Mouse (Mus musculus): ENCODE measurements at regions not wholly inside any gene's neighbourhood (a gene's known extent, or its start where the extent isn't known, plus 50 kb on each side); places are given as distances from the start of the nearest gene placed in this dataset.

DNA sequence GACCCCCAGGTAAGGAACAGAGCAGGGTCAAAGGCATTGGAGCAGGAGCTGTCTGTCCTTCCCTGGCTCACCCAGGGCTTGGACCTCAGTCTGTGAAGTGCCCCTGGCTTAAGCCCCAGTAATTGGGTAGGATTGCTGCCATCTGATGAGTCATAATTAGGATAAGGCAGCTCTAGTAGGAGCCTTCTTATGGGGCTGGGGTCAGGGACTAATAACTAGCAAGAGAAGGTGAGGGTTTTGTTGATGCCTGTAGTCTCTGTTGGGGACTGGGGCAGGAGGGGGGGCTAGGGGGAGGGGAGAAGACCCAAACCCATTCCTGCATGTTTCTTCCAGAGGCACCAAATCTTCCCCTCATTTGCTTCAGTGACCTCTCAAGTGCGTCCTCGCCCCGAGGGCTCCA, 172.4 kb upstream of the Mki67 start:
- DNase-seq (ENCODE audit: low read depth) = no peak

DNA sequence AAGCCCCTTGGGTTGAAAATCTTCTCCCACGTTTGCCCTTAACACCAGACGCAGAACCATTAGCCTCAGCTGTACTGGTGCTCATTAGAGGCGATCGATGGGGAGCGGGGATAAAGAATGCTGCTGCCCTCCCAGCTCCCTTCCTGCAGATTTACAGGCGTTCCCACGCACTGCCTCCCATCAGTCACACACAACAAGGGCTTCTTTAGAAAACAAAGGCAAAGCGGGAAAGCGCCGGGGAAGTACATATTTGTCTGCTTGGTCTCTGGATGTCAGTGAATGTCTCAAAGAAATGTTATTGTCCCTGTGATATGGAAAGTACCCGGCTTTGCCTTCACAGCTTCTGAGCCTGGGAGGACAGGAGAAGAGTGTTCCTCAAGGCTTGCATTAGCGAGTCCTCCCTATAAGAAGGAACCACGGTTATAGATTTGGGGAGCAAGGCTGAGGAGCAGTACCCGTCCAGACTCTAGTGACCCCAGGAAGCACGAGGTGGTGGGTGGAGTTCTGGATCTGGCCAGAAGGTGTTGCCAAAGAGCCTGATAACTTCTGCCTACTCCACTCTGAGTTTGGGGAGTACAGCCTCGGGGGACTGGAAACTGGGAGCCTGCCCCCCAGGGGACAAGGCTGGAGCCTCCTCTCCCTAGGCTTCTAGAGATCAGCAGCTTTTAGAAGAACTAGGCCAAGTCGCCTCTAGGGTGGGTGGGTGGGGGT, 173.0 kb upstream of the Mki67 start:
- DNase-seq (ENCODE audit: low read depth) = no peak

DNA sequence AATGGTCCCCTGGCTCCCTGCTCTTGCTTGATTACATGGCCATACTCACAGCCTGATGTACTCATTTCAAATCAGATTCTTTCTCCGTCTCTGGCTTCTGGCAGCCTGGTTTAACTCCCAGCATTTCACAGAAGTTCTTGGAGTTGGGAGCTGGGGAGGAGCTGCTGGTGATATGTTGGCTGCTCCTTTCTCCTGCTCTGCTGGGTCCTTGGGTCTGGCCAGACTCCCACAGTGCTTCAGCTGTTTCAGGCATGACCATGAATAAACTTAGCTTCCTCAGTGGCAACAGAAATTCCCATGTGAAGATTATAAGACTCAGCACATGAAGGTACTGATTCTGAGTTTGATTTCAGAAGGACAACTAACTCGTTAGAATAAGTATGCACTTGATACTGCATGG, 182.7 kb upstream of the Mki67 start:
- no peak for DNase-seq (ENCODE audit: low read depth)

DNA sequence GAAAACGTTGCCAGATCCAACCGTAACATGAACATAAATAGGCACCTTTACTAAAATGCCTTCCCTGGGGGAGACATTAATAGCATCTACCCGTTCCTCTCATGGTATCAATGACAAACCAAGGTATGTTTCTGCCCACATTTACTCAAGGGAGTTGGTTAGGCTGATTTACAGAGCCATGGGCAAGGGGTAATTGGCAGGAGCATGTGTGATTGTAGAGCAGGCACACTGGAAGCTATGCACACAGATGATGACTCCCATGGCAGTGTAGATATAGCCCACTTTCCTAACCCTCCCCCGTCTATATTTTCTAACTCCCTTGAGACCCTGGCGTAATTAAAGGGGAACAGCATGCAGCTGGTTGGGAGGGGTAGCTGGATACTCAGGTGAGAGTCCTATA, 183.6 kb upstream of the Mki67 start:
- DNase-seq (ENCODE audit: low read depth) = no peak

DNA sequence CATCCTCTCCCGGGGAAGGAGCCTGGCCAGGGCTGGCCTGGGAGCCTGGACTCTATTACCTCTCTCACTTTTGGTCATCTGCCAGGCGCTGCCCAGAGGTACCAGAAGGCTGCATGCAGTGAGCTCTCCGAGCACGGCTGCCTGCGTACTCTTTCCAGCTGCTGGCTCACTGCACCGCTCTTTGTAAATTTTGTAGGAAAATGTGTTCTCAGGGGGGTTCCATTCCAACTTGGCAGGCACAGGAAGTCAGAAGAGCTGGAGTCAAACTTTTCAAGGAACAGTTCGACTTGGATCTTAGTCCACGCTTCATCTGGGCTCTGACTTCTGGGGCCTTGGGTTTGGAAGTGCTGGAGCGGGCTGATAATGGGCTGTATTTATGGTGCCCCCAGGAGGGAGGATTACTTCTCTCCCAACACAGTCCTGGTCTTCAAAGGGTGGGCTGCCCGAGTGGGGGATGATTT, 184.7 kb upstream of the Mki67 start:
- no peak for DNase-seq (ENCODE audit: low read depth)

DNA sequence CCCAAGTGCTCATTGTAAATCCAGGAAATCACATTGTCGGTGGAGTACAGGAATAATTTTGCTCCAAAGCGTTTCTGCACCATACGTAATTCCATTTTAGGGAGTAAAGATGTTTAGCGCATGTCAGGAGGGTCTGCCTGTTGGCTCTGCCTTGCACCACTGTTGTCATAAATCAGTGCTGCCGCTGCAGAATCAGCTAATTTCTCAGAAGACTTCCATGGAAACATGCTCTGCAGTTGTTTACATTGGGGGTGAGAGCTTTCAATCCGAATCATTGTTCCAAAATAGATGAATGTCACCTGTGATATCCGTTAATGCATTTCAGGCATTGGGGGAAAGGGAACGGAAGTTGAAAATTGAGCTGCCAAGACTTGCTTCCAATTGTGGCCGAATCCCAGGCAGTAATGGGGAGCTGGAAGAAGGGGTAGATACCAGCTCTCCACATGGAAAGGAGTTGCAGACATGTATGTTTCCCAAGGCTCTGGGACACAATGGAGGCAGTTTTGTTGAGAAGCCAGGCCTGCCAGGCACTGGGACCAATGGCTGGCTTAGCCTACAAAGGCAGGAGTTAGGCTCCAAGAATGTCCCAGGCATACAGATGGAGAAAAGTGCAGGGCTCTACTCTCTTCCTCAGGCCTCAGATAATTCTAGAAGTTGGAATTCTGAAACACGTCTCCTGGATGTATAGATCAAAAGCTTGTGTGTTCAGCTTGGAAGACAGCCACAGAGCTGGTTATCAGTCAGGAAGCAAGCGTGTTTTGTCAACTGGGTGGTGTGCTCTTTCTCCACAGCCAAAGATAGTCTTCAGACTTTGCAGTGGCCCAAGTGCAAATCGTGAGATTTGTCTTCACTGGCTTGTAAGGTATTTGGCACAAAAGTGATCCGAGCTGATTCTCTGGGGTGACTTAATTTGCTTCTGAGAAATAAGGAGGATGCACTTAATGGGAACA, 186.2 kb upstream of the Mki67 start:
- DNase-seq (ENCODE audit: low read depth) = no peak

DNA sequence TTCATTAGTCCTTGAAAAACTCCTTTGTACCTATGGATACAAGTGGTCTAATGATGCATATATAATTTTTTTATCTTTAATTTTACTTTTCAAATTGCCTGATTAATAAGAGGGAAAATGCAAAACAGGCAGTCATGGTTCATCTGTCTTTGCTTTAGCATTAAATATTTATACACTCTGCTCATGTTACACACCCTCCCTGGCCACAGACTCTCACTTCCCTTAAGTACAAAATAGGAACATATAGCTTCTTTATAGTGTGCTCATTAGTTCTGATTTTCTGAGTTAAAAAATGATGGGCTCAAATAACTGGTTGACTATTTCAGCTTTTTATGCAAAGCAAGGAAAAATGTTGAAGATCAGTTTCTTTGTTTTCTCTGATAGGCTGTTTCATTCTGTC, 195.2 kb upstream of the Mki67 start:
- no peak for DNase-seq (ENCODE audit: low read depth)

DNA sequence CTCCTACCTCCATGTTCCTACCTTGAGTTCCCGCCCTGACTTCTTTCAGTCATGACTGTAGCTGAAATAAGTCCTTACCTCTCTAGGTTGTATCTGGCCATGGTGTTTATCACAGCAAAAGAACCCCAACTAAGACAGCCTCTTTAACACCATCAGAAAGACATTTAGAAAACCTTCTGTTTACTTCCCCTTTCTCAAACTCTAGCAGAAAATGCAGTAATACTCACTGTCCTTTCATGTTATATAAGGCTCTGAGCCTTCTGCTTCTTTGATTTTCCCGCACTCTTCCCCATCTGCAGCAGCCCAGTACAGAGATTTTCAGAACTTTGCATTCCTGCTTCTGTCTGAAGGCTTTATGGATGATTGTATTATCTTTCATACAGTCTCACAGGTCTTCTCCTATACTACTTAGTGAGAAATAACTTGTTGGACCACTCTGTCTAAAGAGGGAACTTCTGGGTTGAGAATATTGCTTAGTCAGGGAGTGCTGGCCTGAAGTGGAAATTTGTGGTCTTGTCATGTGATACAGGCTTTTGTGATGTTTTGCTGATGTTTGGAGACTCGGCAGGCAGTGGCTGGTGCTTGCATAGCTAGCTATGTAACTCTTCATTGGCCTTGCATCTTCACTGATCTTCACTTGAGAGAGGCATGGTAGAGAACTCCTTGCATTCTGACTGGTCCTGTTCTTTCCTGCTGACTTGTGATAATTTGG, 197.9 kb upstream of the Mki67 start:
- DNase-seq (ENCODE audit: low read depth) = no peak

DNA sequence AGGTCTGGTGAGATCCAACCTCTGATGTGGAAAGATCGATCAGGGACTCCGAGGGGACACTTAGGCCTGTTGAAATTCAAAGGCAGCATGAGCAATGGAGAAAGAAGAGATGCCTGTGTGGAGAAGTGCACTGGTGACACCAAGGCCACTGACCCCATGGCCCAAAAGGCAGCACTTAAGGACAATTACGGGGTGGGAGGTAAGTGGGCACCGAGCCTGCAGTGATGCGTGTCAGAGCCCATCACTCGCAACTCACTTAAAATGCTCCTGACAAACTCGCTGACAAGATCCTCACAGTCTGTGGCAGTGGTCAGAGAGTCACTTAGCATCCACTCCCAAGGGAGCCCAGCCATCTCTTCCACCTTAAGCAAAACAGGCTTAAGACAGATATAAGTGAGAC, 207.7 kb upstream of the Mki67 start:
- no peak for DNase-seq (ENCODE audit: low read depth)

DNA sequence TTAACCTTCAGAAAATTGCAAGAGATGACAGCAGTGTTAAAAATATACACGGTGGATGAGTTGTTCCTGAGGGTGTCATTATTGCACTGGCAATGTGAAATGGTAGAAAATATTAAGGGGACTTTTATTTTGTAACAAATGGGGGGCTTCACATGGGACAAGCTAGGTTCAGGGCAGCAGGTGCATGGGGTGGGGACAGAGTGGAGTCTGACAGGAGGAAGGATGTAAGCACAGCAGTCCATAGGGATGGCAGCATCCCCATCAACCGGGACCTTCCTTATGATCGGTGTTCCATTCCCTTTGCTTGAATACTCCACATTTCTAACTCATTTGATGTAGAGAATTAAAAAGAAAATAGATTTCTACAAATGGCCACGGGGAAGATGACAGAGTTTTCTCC, 208.5 kb upstream of the Mki67 start:
- DNase-seq (ENCODE audit: low read depth) = no peak

DNA sequence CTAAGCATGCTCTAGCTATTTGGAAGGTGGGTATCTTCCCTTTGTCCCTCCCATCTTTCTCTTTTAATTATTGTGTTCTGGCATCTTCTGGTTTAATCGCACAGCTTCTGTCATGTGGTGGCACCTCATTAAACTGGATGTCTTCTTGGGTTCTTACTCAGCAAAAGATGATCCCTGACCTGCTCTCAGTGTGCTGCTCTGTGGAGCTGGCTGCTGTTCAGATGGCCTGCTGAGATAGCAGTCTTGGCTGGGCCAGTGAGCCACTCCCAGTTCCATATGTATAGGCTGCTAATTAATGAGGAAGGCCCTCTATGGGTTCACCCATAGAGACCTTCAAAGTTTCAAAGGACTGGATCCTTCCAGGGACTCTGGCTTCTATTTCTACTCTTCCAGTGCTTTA, 213.9 kb upstream of the Mki67 start:
- DNase-seq (ENCODE audit: low read depth) = no peak

DNA sequence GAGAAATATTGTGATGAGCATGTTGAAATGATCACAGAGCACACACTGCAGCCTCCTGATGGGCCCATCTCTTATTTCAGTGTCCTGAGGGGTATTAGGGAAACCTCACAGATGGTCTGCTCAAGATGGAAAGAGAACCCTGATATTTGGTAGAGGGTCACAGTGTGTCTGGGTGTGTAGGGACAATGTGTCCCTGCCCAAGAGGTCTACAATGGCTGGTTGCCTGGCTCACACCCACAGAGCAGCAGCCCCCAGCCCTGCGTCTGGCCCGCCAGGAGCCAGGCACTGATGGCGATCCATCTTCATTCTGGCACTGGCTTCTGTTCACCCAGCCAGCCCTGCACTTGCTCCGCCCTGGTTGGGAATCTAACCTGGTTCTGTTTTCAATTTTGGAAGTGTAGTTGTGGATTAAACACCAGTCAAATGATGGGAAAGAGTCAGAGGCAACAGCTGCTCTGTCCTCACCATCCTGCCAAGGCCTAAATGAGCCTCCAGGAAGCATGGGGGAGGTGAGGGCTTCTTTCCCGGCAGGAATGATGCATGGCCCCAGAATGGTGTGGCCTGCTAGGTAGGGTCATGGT, 216.5 kb upstream of the Mki67 start:
- no peak for DNase-seq (ENCODE audit: low read depth)

DNA sequence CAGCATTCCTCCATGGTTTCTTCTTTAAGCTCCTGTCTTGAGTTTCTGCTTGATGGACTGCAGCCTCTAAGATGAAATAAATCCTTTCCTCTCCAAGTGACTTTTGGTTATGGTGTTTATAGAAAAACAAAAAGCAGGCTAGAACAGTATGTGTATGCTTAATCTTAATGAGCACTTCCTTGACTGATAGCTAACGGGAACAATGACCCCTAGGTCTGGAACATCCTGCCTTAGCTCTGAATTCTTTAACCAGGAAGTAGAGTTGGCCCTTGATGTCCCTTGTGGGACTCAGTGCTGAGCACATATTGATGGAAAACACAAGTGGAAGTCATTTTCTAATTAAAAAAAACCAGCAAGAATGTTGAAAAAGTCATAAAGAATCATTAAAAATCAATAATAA, 219.0 kb upstream of the Mki67 start:
- DNase-seq (ENCODE audit: low read depth) = no peak

DNA sequence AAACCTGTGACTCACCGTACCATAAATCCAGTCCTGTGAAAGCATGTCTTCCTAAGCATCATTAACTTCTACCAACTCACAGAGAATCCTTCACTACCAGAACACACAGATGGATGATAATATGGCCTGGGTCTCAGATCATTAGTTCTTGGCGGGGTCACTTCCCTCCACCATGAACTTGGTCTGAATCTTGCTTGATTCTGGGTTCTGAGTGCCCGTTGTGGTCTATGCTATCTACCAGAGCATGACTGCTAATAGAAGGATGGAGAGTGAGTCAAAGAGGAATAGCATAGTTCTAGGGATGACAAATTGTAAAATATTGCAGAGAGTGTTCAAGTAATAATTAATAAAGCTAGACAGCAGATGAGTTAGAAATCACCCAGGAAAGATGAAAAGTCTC, 221.3 kb upstream of the Mki67 start:
- DNase-seq (ENCODE audit: low read depth) = no peak

DNA sequence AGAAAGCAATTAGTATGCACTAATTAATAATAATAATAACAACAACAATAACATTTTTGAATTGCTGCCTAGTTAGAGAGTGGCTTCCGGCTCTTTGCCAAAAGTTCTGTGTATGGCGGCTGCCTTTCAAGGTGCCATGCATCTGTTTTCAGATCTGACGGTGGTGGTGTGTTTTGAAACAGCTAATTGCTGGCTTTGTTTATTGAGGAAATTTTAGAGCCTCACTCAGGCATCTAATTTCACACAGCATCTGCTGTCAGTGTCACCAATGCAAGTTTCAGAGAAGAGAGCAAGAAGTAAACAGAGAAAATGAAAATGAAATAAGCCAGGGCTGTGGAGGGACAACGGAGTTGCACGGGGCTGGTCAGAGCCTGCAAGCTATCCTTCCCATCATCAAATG, 223.2 kb upstream of the Mki67 start:
- DNase-seq (ENCODE audit: low read depth) = no peak

DNA sequence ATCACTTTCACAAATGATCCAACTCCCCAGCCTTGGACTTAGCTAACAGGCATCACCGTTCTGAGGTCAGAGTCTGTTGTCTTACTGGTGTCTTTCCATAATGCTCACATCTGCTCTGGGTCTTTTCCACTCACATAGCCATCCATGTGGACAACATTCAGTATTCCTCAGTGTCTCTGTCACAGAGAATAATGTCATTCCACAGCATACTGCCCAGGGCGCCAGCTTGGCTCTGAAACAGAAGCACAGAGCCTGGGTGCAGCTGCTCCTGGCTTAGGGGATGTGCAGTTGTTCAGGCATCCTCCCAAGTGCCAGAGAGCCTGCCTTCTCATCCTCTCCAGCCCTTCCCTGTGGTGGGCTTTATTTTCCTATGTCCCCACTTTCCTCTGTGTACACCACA, 226.7 kb upstream of the Mki67 start:
- no peak for DNase-seq (ENCODE audit: low read depth)

DNA sequence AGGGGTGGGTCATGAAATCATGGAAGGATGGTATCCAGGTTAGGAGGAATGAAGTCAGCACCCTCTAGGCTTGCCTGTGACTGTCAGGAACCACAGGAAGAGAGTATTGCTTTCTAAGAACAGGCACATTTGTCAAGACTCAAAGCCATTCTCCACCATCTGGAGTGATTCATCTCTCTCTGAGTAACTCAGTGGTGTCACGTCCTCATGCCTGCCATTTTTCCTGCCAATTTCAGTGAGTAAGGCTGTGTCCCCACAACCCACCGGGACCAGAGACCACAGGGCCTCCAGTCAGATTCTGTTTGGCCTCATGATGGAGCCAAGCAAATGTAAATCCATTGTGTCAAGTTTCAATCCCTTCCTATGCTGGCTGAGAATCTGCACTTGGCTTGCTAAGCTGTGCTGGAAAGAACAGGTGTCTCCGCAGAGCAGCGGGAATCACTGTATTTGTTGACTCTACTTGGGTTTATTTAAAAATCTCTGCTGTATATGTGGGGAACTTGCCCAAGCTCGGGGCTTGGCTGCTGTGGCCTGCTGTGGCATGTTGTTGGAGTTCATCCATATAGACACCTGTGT, 230.0 kb upstream of the Mki67 start:
- DNase-seq (ENCODE audit: low read depth) = no peak

DNA sequence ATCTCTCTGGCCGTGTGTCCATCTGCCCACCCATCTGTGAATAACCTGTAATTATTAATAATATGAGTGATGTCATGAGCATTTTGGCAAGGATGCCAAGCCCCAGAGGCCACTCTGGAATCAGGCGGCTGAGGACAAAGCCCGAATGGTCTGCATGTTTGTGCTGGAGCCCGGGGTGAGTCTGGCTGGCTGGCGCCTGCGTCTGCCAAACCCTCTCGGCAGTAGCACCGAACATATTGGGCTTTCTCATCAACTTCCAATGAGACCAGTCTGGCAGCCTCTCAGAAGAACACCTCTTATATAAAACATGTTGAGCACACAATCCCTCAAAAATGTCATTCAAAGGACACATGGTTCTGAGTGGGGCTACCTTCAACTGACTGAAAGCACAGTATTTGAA, 244.9 kb upstream of the Mki67 start:
- DNase-seq (ENCODE audit: low read depth) = no peak

DNA sequence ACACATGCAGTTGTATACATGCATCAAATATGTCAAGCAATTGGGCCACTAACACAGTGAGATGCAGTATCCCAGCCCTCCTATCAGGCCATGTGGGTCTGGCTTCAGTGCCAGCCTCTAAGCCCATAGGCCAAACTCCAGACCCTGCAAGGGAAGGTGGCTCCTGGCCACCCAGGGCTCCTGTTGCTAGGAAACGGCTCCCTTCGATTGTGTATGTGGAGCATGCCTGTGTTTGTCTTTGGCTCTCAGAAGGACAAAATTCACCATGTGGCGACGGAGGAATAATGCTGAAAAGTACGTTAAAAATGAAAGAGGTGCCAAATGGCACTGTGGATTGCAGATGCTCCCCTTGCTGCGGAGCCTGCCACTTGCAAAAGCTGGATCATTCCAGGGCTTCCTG, 249.4 kb upstream of the Mki67 start:
- DNase-seq (ENCODE audit: low read depth) = no peak

DNA sequence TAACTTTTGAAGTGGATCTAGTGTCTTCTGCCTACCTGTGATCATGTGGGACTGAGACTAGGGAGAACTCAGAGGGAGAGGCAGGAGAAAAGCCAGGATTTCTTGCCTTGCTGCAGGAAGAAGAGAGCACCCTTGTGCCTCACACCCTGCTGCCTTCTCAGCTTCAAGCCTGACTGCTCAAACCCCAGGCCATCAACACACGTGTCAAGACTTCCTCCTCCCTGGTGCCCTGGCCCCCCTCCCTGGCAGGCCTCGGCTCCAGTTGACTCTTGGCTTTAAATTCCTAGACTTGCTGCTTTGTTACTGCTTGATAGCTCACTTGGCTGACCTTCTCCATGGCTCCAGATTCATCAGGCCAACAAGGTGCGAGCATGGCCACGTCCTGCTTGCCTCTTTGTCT, 250.1 kb upstream of the Mki67 start:
- no peak for DNase-seq (ENCODE audit: low read depth)

DNA sequence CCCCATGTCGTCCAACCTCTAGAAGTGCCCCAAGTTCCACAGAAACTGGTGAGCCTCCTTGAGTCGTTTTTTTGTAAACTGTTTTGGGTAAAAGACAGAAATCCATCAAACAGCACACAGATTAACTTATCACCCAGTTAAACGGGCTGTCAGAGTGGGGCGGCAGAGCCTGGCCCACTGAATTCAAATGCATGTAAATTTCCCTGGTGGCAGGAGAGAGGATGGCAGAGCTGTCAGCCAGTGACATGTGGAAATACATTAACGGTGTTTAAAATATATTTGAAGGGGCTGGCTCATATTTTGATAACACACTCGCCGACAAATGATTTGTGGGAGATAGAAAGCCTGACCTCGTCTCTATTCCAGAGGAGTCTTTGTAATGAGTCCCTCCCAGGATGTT, 252.5 kb upstream of the Mki67 start:
- no peak for DNase-seq (ENCODE audit: low read depth)

DNA sequence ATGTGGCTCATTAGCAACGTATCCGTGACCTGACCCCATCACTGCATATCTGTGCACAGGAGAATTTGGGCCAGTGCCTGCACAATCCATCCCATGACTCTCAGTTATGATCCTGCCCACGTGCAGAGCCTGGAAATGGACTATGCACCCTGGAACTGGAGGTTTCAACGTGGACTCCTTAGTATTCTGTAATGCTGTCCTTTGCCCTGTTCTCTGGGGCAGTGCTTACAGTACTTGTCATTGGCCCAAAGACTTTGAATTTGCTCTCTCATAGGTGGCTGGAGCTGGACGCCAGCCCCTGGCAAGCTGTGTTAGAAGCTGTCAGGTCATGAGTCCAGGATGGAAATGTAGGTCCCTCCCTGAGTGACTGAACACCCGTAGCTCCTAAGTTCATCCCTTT, 269.9 kb upstream of the Mki67 start:
- DNase-seq (ENCODE audit: low read depth) = no peak

Measured in 416B (cell line).